Mouse (Mus musculus) erythroblast, embryonic 14.5 days (primary cell): Measurements from ENCODE around the gene Gm20481.

Source experiments
- GATA1 ChIP-seq: IDR thresholded peaks from 2 replicates; pipeline ENCODE4 v1.6.1; 2012; ENCODE audit warnings: low read length, inconsistent platforms, mixed read lengths
- TAL1 ChIP-seq: IDR thresholded peaks from 3 replicates; pipeline ENCODE4 v1.6.1; 2012; ENCODE audit warnings: low read length, inconsistent platforms, mixed read lengths

DNA sequence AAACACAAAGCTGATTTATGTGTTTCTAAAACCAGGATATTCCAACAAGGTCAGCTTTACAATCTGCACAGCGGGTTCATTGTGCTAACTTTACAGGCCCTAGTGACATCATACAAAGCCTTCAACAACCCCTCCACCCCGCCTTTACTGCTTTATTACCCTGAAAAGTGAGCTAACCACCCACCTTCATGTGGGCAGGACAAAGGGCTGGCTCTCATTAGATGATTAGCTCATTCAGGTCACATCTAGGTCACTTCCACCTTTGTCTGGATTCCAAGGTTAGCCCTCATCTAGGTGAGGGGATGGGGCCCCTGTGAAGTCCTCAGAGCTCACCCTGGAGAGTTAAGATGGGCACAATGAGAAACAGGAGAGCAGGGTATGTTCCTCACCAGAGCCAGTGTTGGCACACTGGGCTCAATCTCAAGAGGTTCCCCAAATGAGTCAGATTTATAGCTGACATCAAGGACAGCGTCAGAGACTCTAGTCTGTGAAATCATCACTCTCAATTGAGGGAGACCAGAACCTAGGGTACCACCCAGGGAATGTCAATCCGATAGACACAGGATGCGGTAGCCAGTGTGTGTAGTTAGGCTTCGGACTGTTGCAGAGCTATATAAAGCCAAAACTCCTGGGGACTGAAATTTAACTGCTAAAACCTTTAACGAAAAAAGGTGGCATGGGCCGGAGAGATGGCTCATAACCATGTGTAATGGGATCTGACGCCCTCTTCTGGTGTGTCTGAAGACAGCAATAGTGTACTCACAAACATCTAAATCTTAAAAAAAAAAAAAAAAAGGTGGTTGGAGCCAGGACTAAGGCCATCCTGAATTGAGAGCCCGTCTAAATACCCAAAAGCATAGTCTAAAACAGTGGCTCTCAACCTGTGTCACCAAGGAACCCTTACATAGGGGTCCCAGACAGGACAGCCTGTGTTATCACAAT lies 18.9 kb upstream of the Gm20481 start:
- TF ChIP-seq TAL1 (no peak), GATA1 (no peak)
